Comparison of ENCODE assay signal across 11 mouse cellular contexts in genomic region chr5:146687541-146688313, GRCm38 (mm10).
DNase-seq lines count a peak whose midpoint lies in the region; ATAC-seq and TF ChIP-seq lines count a peak whose summit lies in the region.
"Had no signal": no experiment of that assay in that cellular context is flagged by ENCODE, and none has a peak within 500 bp of the region (broad histone marks: within the 10 kb centered on the region; RNA-seq: fewer than 3 reads in every experiment).

No protein-coding gene starts in this region.

- WGBS in liver, embryonic 11.5 days, result 56% methylated on average over 17 of the region's 17 CpGs

- peak overlapping the region; percentile 33 for H3K4me2 ChIP-seq in liver, embryonic 11.5 days
- H3K4me2 ChIP-seq: heart, embryonic 11.5 days had no signal

- ATAC-seq in G1E (ENCODE audit: extremely low read depth, insufficient number of reproducible peaks, low FRiP score, poor library complexity, severe bottlenecking), result no peak
- ATAC-seq in liver, embryonic 11.5 days (replicated peaks; ENCODE audit: low FRiP score), result peak; percentile 57

- no peak for DNase-seq in G1E (ENCODE audit: low spot score)
- DNase-seq in kidney, adult 11 months, result peak; percentile 94
- no peak for DNase-seq in liver, embryonic 11.5 days (ENCODE audit: low spot score)
- DNase-seq in lung, postnatal 4 days, result peak; percentile 66 to 83
- no peak for DNase-seq in frontal cortex, postnatal 36 days (ENCODE audit: low spot score in 2 of 2)
- no peak for DNase-seq in heart, adult 8-10 months (ENCODE audit: low spot score)
- DNase-seq in cerebellum, postnatal 36 days, result no peak
- no peak for DNase-seq in frontal cortex, postnatal 14 days (ENCODE audit: low spot score in 2 of 2)
- DNase-seq: cerebellum, adult 9-10 months had no signal

- H3K27me3 ChIP-seq in G1E (ENCODE audit: insufficient read depth, low read length), result no peaks in the 10 kb centered on the region
- no peaks in the 10 kb centered on the region for H3K27me3 ChIP-seq in liver, embryonic 11.5 days (replicated peaks; ENCODE audit: control insufficient read depth, insufficient read depth, low read length)

- H3K27ac ChIP-seq in liver, embryonic 11.5 days (ENCODE audit: low read depth, low read length), result peak overlapping the region; percentile 58
- H3K27ac ChIP-seq: layer of hippocampus, adult 2 months had no signal

- H3K36me3 ChIP-seq in G1E (replicated peaks), result peaks cover 2% of the 10 kb centered on the region
- H3K36me3 ChIP-seq in liver, embryonic 11.5 days (ENCODE audit: control insufficient read depth, insufficient read depth, low read length), result no peaks in the 10 kb centered on the region

- no peak for TF ChIP-seq CTCF in G1E (IDR thresholded peaks at IDR 0.05; ENCODE audit: low read depth, low read length)

- H3K4me1 ChIP-seq in G1E (ENCODE audit: insufficient read depth, low read depth, low read length), result peaks cover 97% of the 10 kb centered on the region
- peaks cover 22% of the 10 kb centered on the region for H3K4me1 ChIP-seq in liver, embryonic 11.5 days (replicated peaks; ENCODE audit: control insufficient read depth, insufficient read depth, low read length)

- no peak overlapping the region for H3K9ac ChIP-seq in liver, embryonic 11.5 days (ENCODE audit: low read depth, low read length)

- H3K9me3 ChIP-seq in G1E (replicated peaks), result no peaks in the 10 kb centered on the region
- H3K9me3 ChIP-seq in liver, embryonic 11.5 days (ENCODE audit: control insufficient read depth, low read length), result no peaks in the 10 kb centered on the region

- H3K4me3 ChIP-seq in G1E (ENCODE audit: low read depth, low read length), result peak overlapping the region; percentile 37; the same call in 1 of the 2 replicates
- H3K4me3 ChIP-seq in liver, embryonic 11.5 days (ENCODE audit: low read depth, low read length), result no peak overlapping the region
- H3K4me3 ChIP-seq: layer of hippocampus, adult 2 months had no signal

Comparison
In these comparisons a context has a peak if more than half of its experiments do, and no peak if none do; other contexts are left out.
1. DNase-seq: peak in kidney, adult 11 months (single experiment) and lung, postnatal 4 days (2 of 2); none in G1E (single experiment), liver, embryonic 11.5 days (single experiment), frontal cortex, postnatal 36 days (0 of 2), heart, adult 8-10 months (single experiment), cerebellum, postnatal 36 days (0 of 2) and frontal cortex, postnatal 14 days (0 of 2).